Mouse (Mus musculus): Measurements from ENCODE around the gene Ctsll3.

- TF ChIP-seq NRF1 (IDR thresholded peaks at IDR 0.05; ENCODE audit: insufficient read depth, low read depth, low read length, poor library complexity, severe bottlenecking) (no peak), USF1 (IDR thresholded peaks at IDR 0.05; ENCODE audit: low read depth, low read length) (no peak), EP300 (IDR thresholded peaks at IDR 0.05; ENCODE audit: low read depth in 1 of 2, low read length in 2 of 2) (no peak), CTCF (IDR thresholded peaks at IDR 0.05 in 2 of 3, conservative IDR thresholded peaks at IDR 0.05 in 1 of 3; ENCODE audit: control insufficient read depth in 1 of 3, insufficient read depth in 1 of 3, low read depth in 2 of 3, low read length in 3 of 3, poor library complexity in 1 of 3, severe bottlenecking in 1 of 3) (no peak), KAT2A (conservative IDR thresholded peaks at IDR 0.05; ENCODE audit: low read depth, low read length) (no peak), MAX (IDR thresholded peaks at IDR 0.05; ENCODE audit: low read length) (no peak)
Observed at GRCm38 (mm10) chr13:60750930-60751329, 51.7 kb downstream of the Ctsll3 start.

All from MEL (cell line).